In genomic region chr8:84936041-84936961, GRCm38 (mm10) we compare ENCODE assay signal across 9 mouse cellular contexts. TPM values are rescaled to one million over a fixed set of nuclear protein-coding genes. Genes with fewer than 3 reads are reported as not detected.
A peak's percentile ranks its signal among the peaks of the same experiment; 100 is the strongest.
DNase-seq lines count a peak whose midpoint lies in the region; ATAC-seq lines count a peak whose summit lies in the region.
"Had no signal": no experiment of that assay in that cellular context is flagged by ENCODE, and none has a peak within 500 bp of the region (broad histone marks: within the 10 kb centered on the region; RNA-seq: fewer than 3 reads in every experiment).

No protein-coding gene starts in this region.

- peak overlapping the region; percentile 34; the same call in 1 of the 2 replicates for H3K9ac ChIP-seq in kidney, embryonic 14.5 days (ENCODE audit: low read depth, low read length)
- H3K9ac ChIP-seq in hindbrain, embryonic 16.5 days (ENCODE audit: low read depth, low read length): peak overlapping the region; percentile 98
- H3K9ac ChIP-seq in midbrain, embryonic 16.5 days (ENCODE audit: low read depth, low read length): peak overlapping the region; percentile 100

- peaks cover 9% of the 10 kb centered on the region; the same call in 1 of the 2 replicates for H3K4me1 ChIP-seq in kidney, embryonic 14.5 days (ENCODE audit: control insufficient read depth, insufficient read depth, low read length)
- H3K4me1 ChIP-seq in hindbrain, embryonic 16.5 days (ENCODE audit: control insufficient read depth, insufficient read depth, low read depth, low read length): peaks cover 20% of the 10 kb centered on the region
- H3K4me1 ChIP-seq in midbrain, embryonic 16.5 days (ENCODE audit: control insufficient read depth, insufficient read depth, low read length): peaks cover 24% of the 10 kb centered on the region

- peak overlapping the region; percentile 46 for H3K4me3 ChIP-seq in kidney, embryonic 14.5 days (ENCODE audit: low read length)
- H3K4me3 ChIP-seq in hindbrain, embryonic 16.5 days (ENCODE audit: low read length): peak overlapping the region; percentile 82
- H3K4me3 ChIP-seq in midbrain, embryonic 16.5 days (ENCODE audit: low read depth, low read length): peak overlapping the region; percentile 92

- DNase-seq in kidney, postnatal 25 days: no peak
- peak; percentile 55 to 67 for DNase-seq in cerebellum, postnatal 25 days
- DNase-seq in thymus, postnatal 36 days: no peak
- no peak for DNase-seq in gastrocnemius, adult 18-20 months (ENCODE audit: low spot score)
- no peak for DNase-seq in left cerebral cortex, adult 8-10 months (ENCODE audit: low spot score in 2 of 2)

- H3K4me2 ChIP-seq in kidney, embryonic 14.5 days (replicated peaks; ENCODE audit: low read depth, low read length): peak overlapping the region; percentile 65
- peak overlapping the region; percentile 78 for H3K4me2 ChIP-seq in hindbrain, embryonic 16.5 days (ENCODE audit: low read length)
- H3K4me2 ChIP-seq in midbrain, embryonic 16.5 days (ENCODE audit: low read length): peak overlapping the region; percentile 98

- WGBS in kidney, embryonic 14.5 days: 22% methylated on average over 21 of the region's 23 CpGs
- 9% methylated on average over 22 of the region's 23 CpGs for WGBS in hindbrain, embryonic 16.5 days
- 10% methylated on average over 23 of the region's 23 CpGs for WGBS in midbrain, embryonic 16.5 days

- no peaks in the 10 kb centered on the region; the same call in 1 of the 2 replicates for H3K9me3 ChIP-seq in kidney, embryonic 14.5 days (ENCODE audit: control insufficient read depth, low read length)
- H3K9me3 ChIP-seq in hindbrain, embryonic 16.5 days (ENCODE audit: control insufficient read depth, low read length): no peaks in the 10 kb centered on the region
- H3K9me3 ChIP-seq in midbrain, embryonic 16.5 days (replicated peaks; ENCODE audit: control insufficient read depth, low read length, poor library complexity, severe bottlenecking): no peaks in the 10 kb centered on the region

- ATAC-seq in kidney, embryonic 14.5 days (ENCODE audit: low FRiP score, low TSS enrichment): peak; percentile 56; the same call in 1 of the 2 replicates
- ATAC-seq in hindbrain, embryonic 16.5 days: peak; percentile 43
- peak; percentile 46 for ATAC-seq in midbrain, embryonic 16.5 days

- no peak overlapping the region for H3K27ac ChIP-seq in kidney, embryonic 14.5 days (ENCODE audit: low read depth, low read length)
- H3K27ac ChIP-seq in hindbrain, embryonic 16.5 days (ENCODE audit: low read depth, low read length): peak overlapping the region; percentile 95
- peak overlapping the region; percentile 98 for H3K27ac ChIP-seq in midbrain, embryonic 16.5 days (ENCODE audit: low read length)

- H3K27me3 ChIP-seq in kidney, embryonic 14.5 days (ENCODE audit: control insufficient read depth, insufficient read depth, low read length): peaks cover 60% of the 10 kb centered on the region
- H3K27me3 ChIP-seq in hindbrain, embryonic 16.5 days (replicated peaks; ENCODE audit: control insufficient read depth, insufficient read depth, low read length): no peaks in the 10 kb centered on the region
- no peaks in the 10 kb centered on the region; the same call in 1 of the 2 replicates for H3K27me3 ChIP-seq in midbrain, embryonic 16.5 days (ENCODE audit: control insufficient read depth, insufficient read depth, low read depth, low read length)

- no peaks in the 10 kb centered on the region for H3K36me3 ChIP-seq in kidney, embryonic 14.5 days (ENCODE audit: control insufficient read depth, insufficient read depth, low read length)
- no peaks in the 10 kb centered on the region; the same call in 1 of the 2 replicates for H3K36me3 ChIP-seq in hindbrain, embryonic 16.5 days (ENCODE audit: control insufficient read depth, insufficient read depth, low read length)
- H3K36me3 ChIP-seq in midbrain, embryonic 16.5 days (ENCODE audit: control insufficient read depth, insufficient read depth, low read length): peaks cover 4% of the 10 kb centered on the region; the same call in 1 of the 2 replicates

RNA-seq across cellular contexts. Expression of gene Mast1, which starts 0.9 kb away (rescaled TPM):
- 0.21 and 0.35 TPM in 2 replicates for polyA plus RNA-seq in kidney, embryonic 14.5 days (2014; fragmentation: Nextera tagmentation; extraction: Ambion mirVana)
- polyA plus RNA-seq in hindbrain, embryonic 16.5 days (2015; fragmentation: Nextera tagmentation; extraction: Ambion mirVana): 71.4 and 77.4 TPM in 2 replicates
- polyA plus RNA-seq in midbrain, embryonic 16.5 days (2015; fragmentation: Nextera tagmentation; extraction: Ambion mirVana): 85.7 and 86.1 TPM in 2 replicates
- under 1 TPM in 1 of 2 experiments, not detected in 1; 0.07 TPM for total RNA-seq in gastrocnemius, adult 18-20 months (2021)
- 10 to 100 TPM; 69.1 to 76.7 (median 74.1) TPM for total RNA-seq in left cerebral cortex, adult 8-10 months (2022)

RNA-seq across cellular contexts. Expression of gene Rtbdn, which starts 10.5 kb away (rescaled TPM):
- polyA plus RNA-seq in kidney, embryonic 14.5 days (2014; fragmentation: Nextera tagmentation; extraction: Ambion mirVana): 0.16 TPM in 1 of 2 replicates, not detected in the other
- 3.0 and 3.2 TPM in 2 replicates for polyA plus RNA-seq in hindbrain, embryonic 16.5 days (2015; fragmentation: Nextera tagmentation; extraction: Ambion mirVana)
- polyA plus RNA-seq in midbrain, embryonic 16.5 days (2015; fragmentation: Nextera tagmentation; extraction: Ambion mirVana): 2.8 and 3.3 TPM in 2 replicates
- not detected for total RNA-seq in gastrocnemius, adult 18-20 months (2021)
- total RNA-seq in left cerebral cortex, adult 8-10 months (2022): 1 to 10 TPM; 1.2 to 1.5 (median 1.3) TPM

RNA-seq across cellular contexts. Expression of gene Dnase2a, which starts 27.9 kb away (rescaled TPM):
- polyA plus RNA-seq in kidney, embryonic 14.5 days (2014; fragmentation: Nextera tagmentation; extraction: Ambion mirVana): 10.8 and 12.1 TPM in 2 replicates
- 6.4 and 7.0 TPM in 2 replicates for polyA plus RNA-seq in hindbrain, embryonic 16.5 days (2015; fragmentation: Nextera tagmentation; extraction: Ambion mirVana)
- polyA plus RNA-seq in midbrain, embryonic 16.5 days (2015; fragmentation: Nextera tagmentation; extraction: Ambion mirVana): 5.0 and 6.1 TPM in 2 replicates
- 1 to 10 TPM; 6.1 to 6.8 TPM for total RNA-seq in gastrocnemius, adult 18-20 months (2021)
- total RNA-seq in left cerebral cortex, adult 8-10 months (2022): 10 to 100 TPM in 1 of 4 experiments, 1 to 10 TPM in 3; 5.0 to 12.2 (median 7.1) TPM

RNA-seq across cellular contexts. Expression of gene Gm49661, which starts 32.9 kb away (rescaled TPM):
- polyA plus RNA-seq in kidney, embryonic 14.5 days (2014; fragmentation: Nextera tagmentation; extraction: Ambion mirVana): not detected in 2 replicates
- polyA plus RNA-seq in hindbrain, embryonic 16.5 days (2015; fragmentation: Nextera tagmentation; extraction: Ambion mirVana): not detected in 2 replicates
- polyA plus RNA-seq in midbrain, embryonic 16.5 days (2015; fragmentation: Nextera tagmentation; extraction: Ambion mirVana): not detected in 2 replicates
- total RNA-seq in gastrocnemius, adult 18-20 months (2021): not detected
- 1 to 10 TPM in 1 of 4 experiments, not detected in 3; 1.8 TPM for total RNA-seq in left cerebral cortex, adult 8-10 months (2022)
- polyA plus RNA-seq: frontal cortex, adult 2 months had no signal

RNA-seq across cellular contexts. Expression of gene Prdx2, which starts 33.1 kb away (rescaled TPM):
- 965 and 1,048 TPM in 2 replicates for polyA plus RNA-seq in kidney, embryonic 14.5 days (2014; fragmentation: Nextera tagmentation; extraction: Ambion mirVana)
- polyA plus RNA-seq in hindbrain, embryonic 16.5 days (2015; fragmentation: Nextera tagmentation; extraction: Ambion mirVana): 1,040 and 1,063 TPM in 2 replicates
- polyA plus RNA-seq in midbrain, embryonic 16.5 days (2015; fragmentation: Nextera tagmentation; extraction: Ambion mirVana): 1,134 and 1,161 TPM in 2 replicates
- total RNA-seq in gastrocnemius, adult 18-20 months (2021): 100 to 1,000 TPM; 193 to 200 TPM
- total RNA-seq in left cerebral cortex, adult 8-10 months (2022): 100 to 1,000 TPM; 328 to 384 (median 347) TPM

Comparison
In these comparisons a context has a peak if more than half of its experiments do, and no peak if none do; other contexts are left out.
1. H3K9ac ChIP-seq: peak in every context shown above with its lines; median percentile 100 in midbrain, embryonic 16.5 days; 98 in hindbrain, embryonic 16.5 days; 34 in kidney, embryonic 14.5 days.
2. DNase-seq: peak in cerebellum, postnatal 25 days (2 of 2); none in kidney, postnatal 25 days (0 of 2), thymus, postnatal 36 days (0 of 2), gastrocnemius, adult 18-20 months (single experiment) and left cerebral cortex, adult 8-10 months (0 of 2).
3. RNA of gene Mast1, which starts 0.9 kb away (polyA plus RNA-seq): 85.7 to 86.1 TPM in midbrain, embryonic 16.5 days and 71.4 to 77.4 TPM in hindbrain, embryonic 16.5 days; 0.21 to 0.35 TPM in kidney, embryonic 14.5 days; every median in the first group is over 10 times any median in the second.
4. Peak in every context shown above with its lines, with median percentiles within 50 percentile points of each other: ATAC-seq, H3K4me2 ChIP-seq and H3K4me3 ChIP-seq.